Mouse (Mus musculus): ENCODE data around the gene Slfn3. TPM values are rescaled to one million over a fixed set of nuclear protein-coding genes. Genes with fewer than 3 reads are reported as not detected.
"Not testable (repeated sequence)": the region's sequence is repeated elsewhere in the genome, so short reads cannot be mapped to it uniquely, and the experiment has no call there.

Slfn3 gene
- total RNA-seq (2021) = 3.8 and 4.2 TPM in 2 replicates
- long read RNA-seq, experiment 1 = 0 reads
- long read RNA-seq, experiment 2 = 0 reads

- DNase-seq = peak; percentile 50
Observed at GRCm38 (mm10) chr11:83191134-83191893, at the start of gene Slfn3. Gene Slfn3, plus strand, starts transcription at chr11:83191330.

- not testable (repeated sequence) for DNase-seq
Observed at GRCm38 (mm10) chr11:83148939-83149338, 42.2 kb upstream of the Slfn3 start.

GRCm38 (mm10) chr11:83174948-83175539, 16.1 kb upstream of the Slfn3 start, which contains the start of gene Slfn4:
Gene Slfn4, plus strand, starts transcription at chr11:83175186.
- no peak for DNase-seq

- peak; percentile 7 for DNase-seq
Observed at GRCm38 (mm10) chr11:83192001-83192400, 871 bp downstream of the Slfn3 start.

- DNase-seq = no peak
Observed at GRCm38 (mm10) chr11:83205002-83205401, 13.9 kb downstream of the Slfn3 start.

- DNase-seq = no peak
Observed at GRCm38 (mm10) chr11:83216119-83216518, 25.0 kb downstream of the Slfn3 start.

- DNase-seq = no peak
Observed at GRCm38 (mm10) chr11:83221328-83221877, 30.3 kb downstream of the Slfn3 start.

GRCm38 (mm10) chr11:83223367-83223766, 32.2 kb downstream of the Slfn3 start:
- peak; percentile 14 for DNase-seq

GRCm38 (mm10) chr11:83223793-83224192, 32.7 kb downstream of the Slfn3 start:
- not testable (repeated sequence) for DNase-seq

GRCm38 (mm10) chr11:83224217-83224616, 33.1 kb downstream of the Slfn3 start:
- no peak for DNase-seq

GRCm38 (mm10) chr11:83224750-83225149, 33.6 kb downstream of the Slfn3 start:
- DNase-seq = no peak

GRCm38 (mm10) chr11:83225371-83225960, 34.3 kb downstream of the Slfn3 start:
- no peak for DNase-seq

GRCm38 (mm10) chr11:83227926-83228723, 37.0 kb downstream of the Slfn3 start:
- DNase-seq = no peak

- peak; percentile 11 for DNase-seq
Observed at GRCm38 (mm10) chr11:83230966-83231365, 39.8 kb downstream of the Slfn3 start.

- not testable (repeated sequence) for DNase-seq
Observed at GRCm38 (mm10) chr11:83233621-83234020, 42.5 kb downstream of the Slfn3 start.

- not testable (repeated sequence) for DNase-seq
Observed at GRCm38 (mm10) chr11:83237390-83237789, 46.3 kb downstream of the Slfn3 start.

GRCm38 (mm10) chr11:83238389-83238788, 47.3 kb downstream of the Slfn3 start:
- no peak for DNase-seq

GRCm38 (mm10) chr11:83239811-83240210, 48.7 kb downstream of the Slfn3 start:
- DNase-seq = no peak

GRCm38 (mm10) chr11:83257211-83257610, 66.1 kb downstream of the Slfn3 start:
- DNase-seq = peak; percentile 85

GRCm38 (mm10) chr11:83262673-83263072, 71.5 kb downstream of the Slfn3 start:
- DNase-seq = no peak

GRCm38 (mm10) chr11:83263146-83263545, 72.0 kb downstream of the Slfn3 start:
- DNase-seq = no peak
